Mouse (Mus musculus) hindbrain, postnatal 0 days (tissue): ENCODE measurements around the gene 9930104L06Rik. TPM values are rescaled to one million over a fixed set of nuclear protein-coding genes. Genes with fewer than 3 reads are reported as not detected.

ENCODE experiments used
- ATAC-seq: fragments of 200-750 bp; cut with Nextera tagmentation; 2 replicates; pipeline ENCODE4 v1.8.0; 2017; ENCODE audit warnings: mild to moderate bottlenecking, moderate TSS enrichment, moderate library complexity
- DNase-seq: peaks from one replicate; pipeline ENCODE4 v3.0.0-alpha.2; 2015; ENCODE audit warnings: low spot score
- H3K27ac ChIP-seq: fragments of 300-500 bp; sonication (generic); 2 replicates; pipeline ENCODE4 v1.5.1; 2014; ENCODE audit warnings: mild to moderate bottlenecking
- H3K27me3 ChIP-seq: fragments of 300-500 bp; sonication (generic); 2 replicates; pipeline ENCODE4 v1.6.1; 2014; ENCODE audit warnings: low read length, mixed read lengths; ENCODE audit not compliant: insufficient read depth
- H3K36me3 ChIP-seq: fragments of 300-500 bp; sonication (generic); 2 replicates; pipeline ENCODE4 v1.6.1; 2014; ENCODE audit warnings: low read length, mixed read lengths; ENCODE audit not compliant: insufficient read depth
- H3K4me1 ChIP-seq: fragments of 300-500 bp; sonication (generic); 2 replicates; pipeline ENCODE4 v1.6.1; 2014; ENCODE audit warnings: antibody characterized with exemption, low read length, mixed read lengths; ENCODE audit not compliant: insufficient read depth
- H3K4me2 ChIP-seq: fragments of 300-500 bp; sonication (generic); 2 replicates; pipeline ENCODE4 v1.6.1; 2014; ENCODE audit warnings: low read depth, mild to moderate bottlenecking, low read length, moderate library complexity, mixed read lengths
- H3K4me3 ChIP-seq: fragments of 300-500 bp; sonication (generic); 2 replicates; pipeline ENCODE4 v1.5.1; 2014; ENCODE audit warnings: low read length
- H3K9ac ChIP-seq: fragments of 300-500 bp; sonication (generic); replicated peaks from 2 replicates; pipeline ENCODE4 v1.6.1; 2014; ENCODE audit warnings: mild to moderate bottlenecking, low read length, moderate library complexity, mixed read lengths
- H3K9me3 ChIP-seq: fragments of 300-500 bp; sonication (generic); 2 replicates; pipeline ENCODE4 v1.6.1; 2016; ENCODE audit warnings: low read length, mixed read lengths
- CTCF ChIP-seq: IDR thresholded peaks from 2 replicates; pipeline ENCODE4 v1.5.1; 2016; ENCODE audit warnings: antibody characterized with exemption, control low read depth, low read depth
- WGBS: fragments of 180-500 bp; shearing (Covaris S2); extraction: QIAGEN DNeasy Blood & Tissue Kit; methylation state at CpG from one replicate; pipeline ENCODE4 v1.1.7; 2014; 5-methylcytosine and 5-hydroxymethylcytosine counted together
- polyA plus RNA-seq: library from polyadenylated mRNA; unstranded; fragments of >200 nt; fragmentation: Nextera tagmentation; extraction: Ambion mirVana; gene quantifications from 2 replicates; pipeline ENCODE4 v1.2.1, GENCODE M21; 2015
- total RNA-seq: library from RNA; depleted of rRNA; stranded (reverse); fragments of >200 nt; gene quantifications from 2 replicates; pipeline ENCODE4 v1.2.3, GENCODE M21; 2014

The 9930104L06Rik gene
- total and polyA plus RNA-seq, 2 experiments from 2014 or later, result 9.3 to 15.5 TPM

DNA sequence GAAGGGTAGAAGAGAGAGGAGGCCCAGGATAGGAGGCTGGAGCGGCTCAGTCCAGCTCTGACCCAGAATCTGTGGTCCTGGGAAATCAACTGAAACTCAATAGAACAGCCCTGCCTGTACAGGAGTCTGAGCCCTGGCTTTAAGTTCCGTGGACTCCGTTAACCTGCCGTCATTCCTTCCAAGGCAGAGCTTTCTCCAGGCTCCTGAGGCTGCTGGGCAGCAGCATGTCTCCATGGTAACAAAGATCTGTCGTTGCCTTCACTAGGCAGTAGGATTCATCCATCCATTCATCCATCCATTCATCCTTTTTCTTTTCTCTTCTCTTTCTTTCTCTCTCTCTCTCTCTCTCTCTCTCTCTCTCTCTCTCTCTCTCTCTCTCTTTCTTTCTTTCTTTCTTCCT lies 33.8 kb downstream of the 9930104L06Rik start:
- H3K27ac ChIP-seq, result 0 out of 2 replicates have a peak overlapping the region, but pooled peaks have one; percentile 4
- H3K4me3 ChIP-seq, result no peak overlapping the region
- ATAC-seq, result no peak; the same call in 1 of the 2 replicates
- DNase-seq, result peak; percentile 59
- 22% methylated on average over 5 of the region's 5 CpGs for WGBS
- H3K36me3 ChIP-seq, result no peaks in the 10 kb centered on the region
- no peak for TF ChIP-seq CTCF
- no peak overlapping the region for H3K9ac ChIP-seq
- no peaks in the 10 kb centered on the region for H3K27me3 ChIP-seq
- no peaks in the 10 kb centered on the region for H3K9me3 ChIP-seq
- H3K4me1 ChIP-seq, result 0 out of 2 replicates have a peak, but pooled peaks cover 5% of the 10 kb centered on the region
- no peak overlapping the region for H3K4me2 ChIP-seq

DNA sequence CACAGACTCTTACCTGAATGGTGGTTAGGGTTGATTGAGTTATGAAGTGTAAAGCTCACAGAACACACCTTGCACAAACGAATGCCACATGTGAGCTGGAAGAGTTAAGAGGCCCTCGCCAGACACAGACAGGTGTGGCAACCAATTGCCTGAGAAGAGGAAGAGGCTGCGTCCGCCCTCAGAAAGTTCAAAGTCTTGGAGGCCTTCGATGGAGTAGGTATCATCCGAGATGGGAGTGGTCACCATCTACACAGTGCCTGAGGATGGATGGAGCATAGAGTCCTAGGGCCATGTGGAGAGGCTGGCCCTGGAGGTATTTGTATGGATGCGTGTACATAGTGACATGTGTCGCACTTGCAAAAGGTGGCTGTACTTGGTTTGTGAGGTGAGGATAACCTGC lies 34.2 kb downstream of the 9930104L06Rik start:
- no peaks in the 10 kb centered on the region for H3K36me3 ChIP-seq
- 85% methylated on average over 8 of the region's 8 CpGs for WGBS
- ATAC-seq, result no peak
- no peak overlapping the region for H3K27ac ChIP-seq
- TF ChIP-seq CTCF, result no peak
- 0 out of 2 replicates have a peak, but pooled peaks cover 5% of the 10 kb centered on the region for H3K4me1 ChIP-seq
- no peaks in the 10 kb centered on the region for H3K9me3 ChIP-seq
- H3K27me3 ChIP-seq, result no peaks in the 10 kb centered on the region
- H3K4me2 ChIP-seq, result no peak overlapping the region
- no peak for DNase-seq
- H3K9ac ChIP-seq, result no peak overlapping the region
- no peak overlapping the region for H3K4me3 ChIP-seq

DNA sequence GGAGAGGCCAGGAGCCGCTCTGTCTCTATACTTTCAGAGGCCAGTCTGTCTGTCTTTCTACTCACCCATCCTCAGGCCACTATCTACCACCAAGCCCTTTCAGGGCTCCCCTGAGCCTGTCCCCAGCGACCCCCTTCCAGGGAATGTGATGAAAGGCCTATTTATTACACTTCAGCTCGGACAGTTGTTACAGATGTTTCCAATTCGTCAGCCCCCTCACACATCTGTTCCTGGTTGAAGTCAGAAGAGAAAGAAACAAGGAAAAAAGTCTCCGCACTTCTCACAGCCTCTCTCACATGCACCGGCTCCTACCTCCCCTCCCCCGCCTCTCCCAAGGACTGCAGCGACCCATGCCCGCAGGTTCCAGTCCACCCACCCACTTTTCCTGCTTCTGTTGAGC lies 35.5 kb downstream of the 9930104L06Rik start:
- 0 out of 2 replicates have a peak, but pooled peaks cover 5% of the 10 kb centered on the region for H3K4me1 ChIP-seq
- DNase-seq, result no peak
- H3K4me2 ChIP-seq, result no peak overlapping the region
- 65% methylated on average over 9 of the region's 9 CpGs for WGBS
- no peak overlapping the region for H3K27ac ChIP-seq
- no peak overlapping the region for H3K9ac ChIP-seq
- no peaks in the 10 kb centered on the region for H3K9me3 ChIP-seq
- H3K4me3 ChIP-seq, result no peak overlapping the region
- ATAC-seq, result no peak
- no peaks in the 10 kb centered on the region for H3K27me3 ChIP-seq
- TF ChIP-seq CTCF, result no peak
- H3K36me3 ChIP-seq, result no peaks in the 10 kb centered on the region

DNA sequence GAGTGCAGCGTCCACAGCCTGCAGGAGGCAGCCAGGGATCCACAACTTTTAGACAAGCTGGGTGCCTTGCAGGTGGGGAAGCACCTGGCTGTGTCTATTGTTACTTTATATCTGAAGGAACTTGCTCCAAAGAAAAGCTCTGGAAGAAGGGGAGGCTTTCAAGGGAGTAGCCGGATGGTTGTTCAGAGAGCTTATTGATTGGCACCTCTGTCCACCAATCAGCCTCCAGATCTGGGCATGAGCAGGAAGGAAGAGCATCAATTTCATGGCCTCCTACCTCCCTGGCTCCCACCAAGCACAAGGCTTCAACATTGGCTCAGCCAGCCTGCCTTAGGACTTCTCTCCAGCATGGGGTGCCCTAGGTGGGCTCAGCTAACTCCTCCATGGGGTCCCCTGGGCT lies 36.4 kb downstream of the 9930104L06Rik start:
- Histone ChIP-seq H3K4me1 (0 out of 2 replicates have a peak, but pooled peaks cover 5% of the 10 kb centered on the region), H3K27ac (no peak overlapping the region), H3K27me3 (no peaks in the 10 kb centered on the region), H3K9me3 (no peaks in the 10 kb centered on the region), H3K9ac (no peak overlapping the region), H3K4me2 (no peak overlapping the region), H3K4me3 (no peak overlapping the region), H3K36me3 (no peaks in the 10 kb centered on the region)
- TF ChIP-seq CTCF, result no peak
- WGBS, result 78% methylated on average over 2 of the region's 2 CpGs
- DNase-seq (peak; percentile 31), ATAC-seq (no peak)

DNA sequence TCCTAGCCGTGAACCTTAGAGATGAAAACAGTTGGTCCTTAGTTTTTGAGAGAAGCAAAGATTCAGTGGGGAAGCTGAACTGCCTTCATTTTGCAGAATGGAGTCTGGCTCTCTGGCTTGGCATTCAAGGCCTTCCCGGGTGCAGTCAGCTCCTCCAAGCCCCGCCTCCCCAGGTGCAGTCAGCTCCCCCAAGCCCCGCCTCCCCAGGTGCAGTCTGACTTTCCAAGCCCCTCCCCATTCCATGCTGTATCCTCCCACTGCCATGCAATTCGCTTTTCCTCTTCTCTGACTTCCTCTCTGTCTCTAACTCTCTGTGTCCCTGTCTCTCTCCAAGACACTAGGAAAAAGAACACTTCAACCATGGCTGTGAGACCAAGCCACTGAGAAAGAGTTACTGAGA lies 41.4 kb downstream of the 9930104L06Rik start:
- Histone ChIP-seq H3K27ac (no peak overlapping the region), H3K4me2 (no peak overlapping the region), H3K36me3 (no peaks in the 10 kb centered on the region), H3K9ac (no peak overlapping the region), H3K4me1 (no peaks in the 10 kb centered on the region), H3K9me3 (no peaks in the 10 kb centered on the region), H3K27me3 (0 out of 2 replicates have a peak, but pooled peaks cover 4% of the 10 kb centered on the region), H3K4me3 (no peak overlapping the region)
- no peak for TF ChIP-seq CTCF
- DNase-seq (no peak), ATAC-seq (no peak)
- WGBS, result 47% methylated on average over 5 of the region's 5 CpGs

DNA sequence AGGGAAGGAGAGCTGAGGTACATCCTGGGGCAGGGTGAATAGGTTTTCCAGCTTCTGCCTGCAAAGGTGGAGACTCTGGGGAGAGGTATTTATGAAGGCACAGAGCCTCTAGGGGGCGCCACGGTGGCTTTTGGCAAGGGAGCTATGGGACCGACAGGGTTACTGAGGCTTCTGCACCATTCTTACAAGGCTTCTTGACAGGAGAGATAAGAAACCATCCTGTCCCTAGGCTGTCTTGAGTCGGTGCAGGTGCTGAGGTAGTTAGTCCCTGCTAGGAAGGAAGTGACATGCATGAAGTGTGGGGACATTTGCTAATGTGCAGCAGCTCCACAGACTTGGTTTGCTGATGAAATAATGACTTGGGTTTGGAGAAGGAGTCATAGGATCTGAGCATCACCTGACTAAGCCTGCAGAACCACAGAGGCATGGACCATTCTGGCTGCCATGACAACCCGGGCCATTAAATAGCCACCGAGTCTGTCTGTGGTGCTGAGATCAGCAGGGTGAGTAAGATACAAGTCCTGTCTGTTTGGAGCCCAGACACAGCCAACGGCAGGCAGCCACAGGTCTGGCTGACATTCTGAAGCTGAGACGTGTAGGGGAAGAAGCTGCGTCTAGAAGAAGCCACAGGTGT lies 47.2 kb downstream of the 9930104L06Rik start:
- Histone ChIP-seq H3K9ac (no peak overlapping the region), H3K4me1 (no peaks in the 10 kb centered on the region; the same call in 1 of the 2 replicates), H3K27me3 (peaks cover 44% of the 10 kb centered on the region), H3K36me3 (no peaks in the 10 kb centered on the region), H3K27ac (no peak overlapping the region), H3K4me2 (no peak overlapping the region), H3K4me3 (no peak overlapping the region), H3K9me3 (no peaks in the 10 kb centered on the region)
- TF ChIP-seq CTCF, result peak; percentile 50
- DNase-seq, result peak; percentile 44
- 13% methylated on average over 9 of the region's 9 CpGs for whole genome bisulfite sequencing
- peak; percentile 55 for ATAC-seq
